Mouse (Mus musculus): ENCODE measurements around the gene Dctn1. TPM values are rescaled to one million over a fixed set of nuclear protein-coding genes. Genes with fewer than 3 reads are reported as not detected.
A peak's percentile ranks its signal among the peaks of the same experiment; 100 is the strongest.

The Dctn1 gene
- 76.9 and 78.1 TPM in 2 replicates for polyA plus RNA-seq (2015; fragmentation: Nextera tagmentation; extraction: Ambion mirVana)

DNA sequence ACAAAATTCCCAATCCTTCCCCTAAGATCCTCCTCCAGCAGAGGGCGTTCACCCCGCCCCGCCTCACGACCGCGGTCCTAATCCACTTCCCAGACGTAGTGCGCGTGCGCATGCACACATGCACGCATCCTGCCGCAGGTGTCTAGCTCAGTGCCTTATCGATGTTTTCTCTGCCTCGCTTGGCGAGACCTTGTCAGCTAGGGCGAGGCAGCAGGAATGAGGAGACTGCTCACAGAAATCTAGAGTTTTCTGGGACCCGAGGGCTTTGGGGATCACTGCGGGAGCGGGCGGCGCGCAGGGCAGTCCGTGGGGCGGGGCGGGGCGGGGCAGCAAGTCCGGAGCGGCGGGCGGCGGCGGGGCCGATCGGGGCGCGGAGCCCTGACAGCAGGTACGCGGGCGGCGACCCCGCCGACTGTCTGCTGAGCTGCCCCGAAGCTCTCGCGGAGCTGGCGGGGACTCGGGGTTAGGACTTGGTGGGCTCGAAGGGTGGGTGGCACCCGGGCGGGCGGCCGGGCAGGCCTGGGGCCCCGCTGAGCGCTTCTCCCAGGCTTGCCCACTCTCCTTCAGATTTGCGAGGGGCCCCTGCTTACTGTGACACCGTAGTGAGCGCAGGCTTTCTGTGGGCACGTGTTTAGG, at the start of gene Dctn1:
Gene Dctn1, plus strand, starts transcription at position 314 of the 636 bp plus-strand sequence.
- Histone ChIP-seq H3K36me3 (ENCODE audit: control insufficient read depth, insufficient read depth) (no peaks in the 10 kb centered on the region), H3K4me2 (ENCODE audit: low read depth, low read length) (peak within 1 kb of the TSS; percentile 85), H3K9ac (ENCODE audit: low read length) (peak within 1 kb of the TSS; percentile 83), H3K4me3 (ENCODE audit: low read length) (peak within 1 kb of the TSS; percentile 79), H3K27me3 (ENCODE audit: control insufficient read depth, insufficient read depth, low read length) (peaks cover 18% of the 10 kb centered on the region), H3K9me3 (replicated peaks; ENCODE audit: control insufficient read depth, low read length) (no peaks in the 10 kb centered on the region), H3K4me1 (ENCODE audit: control insufficient read depth, insufficient read depth, low read length) (peaks cover 24% of the 10 kb centered on the region), H3K27ac (ENCODE audit: low read length) (peak within 1 kb of the TSS; percentile 65)
- under 1% methylated on average over 56 of the region's 58 CpGs for WGBS
- peak; percentile 82 for ATAC-seq (replicated peaks; ENCODE audit: extremely low read depth, insufficient read depth, low FRiP score)

DNA sequence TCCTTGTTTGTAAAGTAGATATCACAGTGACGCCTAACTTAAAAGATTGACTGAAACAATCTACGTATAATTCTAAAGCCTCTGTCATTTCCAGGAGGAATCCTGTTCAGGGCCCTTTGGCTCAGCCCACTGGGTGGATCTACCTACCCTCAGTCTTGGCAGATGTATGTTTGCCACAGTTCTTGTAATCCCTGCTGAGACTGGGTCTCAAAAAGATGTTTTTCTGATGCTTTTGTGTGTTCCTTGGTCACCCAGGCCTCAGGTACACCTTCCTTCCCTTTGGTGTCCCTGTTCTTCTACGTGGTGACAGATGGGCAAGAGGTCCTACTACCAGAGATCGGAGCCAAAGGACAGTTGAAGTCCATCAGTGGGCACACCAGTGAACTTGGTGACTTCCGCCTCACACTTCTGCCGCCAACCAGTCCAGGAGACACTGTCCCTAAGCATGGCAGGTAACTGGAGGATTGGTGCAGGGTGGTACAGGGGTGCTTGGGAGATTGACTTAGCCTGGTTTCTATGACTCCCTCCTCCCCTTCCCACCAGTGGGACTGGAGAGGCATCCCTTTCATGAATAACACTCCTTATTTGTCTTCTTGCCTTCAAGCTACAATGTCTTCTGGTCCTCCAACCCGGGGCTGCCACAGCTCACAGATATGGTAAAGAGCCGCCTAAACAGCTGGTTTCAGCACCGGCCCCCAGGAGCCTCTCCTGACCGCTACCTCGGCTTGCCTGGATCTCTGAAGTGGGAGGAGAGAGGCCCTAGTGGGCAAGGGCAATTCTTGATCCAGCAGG, 49.2 kb upstream of the Dctn1 start:
- Histone ChIP-seq H3K4me2 (ENCODE audit: low read depth, low read length) (peak overlapping the region; percentile 99), H3K4me3 (ENCODE audit: low read length) (peak overlapping the region; percentile 87), H3K9me3 (replicated peaks; ENCODE audit: control insufficient read depth, low read length) (no peaks in the 10 kb centered on the region), H3K36me3 (ENCODE audit: control insufficient read depth, insufficient read depth) (peaks cover 12% of the 10 kb centered on the region), H3K4me1 (ENCODE audit: control insufficient read depth, insufficient read depth, low read length) (peaks cover 36% of the 10 kb centered on the region), H3K27me3 (ENCODE audit: control insufficient read depth, insufficient read depth, low read length) (no peaks in the 10 kb centered on the region), H3K9ac (ENCODE audit: low read length) (peak overlapping the region; percentile 90), H3K27ac (ENCODE audit: low read length) (no peak overlapping the region)
- 70% methylated on average over 11 of the region's 11 CpGs for WGBS
- ATAC-seq (replicated peaks; ENCODE audit: extremely low read depth, insufficient read depth, low FRiP score): no peak

DNA sequence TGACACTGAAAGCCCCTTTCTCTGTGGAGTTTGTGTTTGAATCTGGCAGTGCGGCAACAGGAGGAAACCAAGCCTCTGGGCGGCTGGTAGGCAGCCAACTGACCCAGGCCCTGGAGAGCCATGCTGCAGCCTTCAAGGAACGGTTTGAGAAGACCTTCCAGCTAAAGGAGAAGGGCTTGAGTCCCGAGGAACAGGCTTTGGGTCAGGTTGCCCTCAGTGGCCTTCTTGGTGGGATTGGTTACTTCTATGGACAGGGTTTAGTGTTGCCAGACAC, 48.6 kb upstream of the Dctn1 start:
- H3K27ac ChIP-seq (ENCODE audit: low read length): no peak overlapping the region
- H3K36me3 ChIP-seq (ENCODE audit: control insufficient read depth, insufficient read depth): peaks cover 12% of the 10 kb centered on the region
- 76% methylated on average over 4 of the region's 4 CpGs for WGBS
- no peak for ATAC-seq (replicated peaks; ENCODE audit: extremely low read depth, insufficient read depth, low FRiP score)
- H3K4me3 ChIP-seq (ENCODE audit: low read length): no peak overlapping the region
- H3K4me1 ChIP-seq (ENCODE audit: control insufficient read depth, insufficient read depth, low read length): peaks cover 33% of the 10 kb centered on the region
- H3K27me3 ChIP-seq (ENCODE audit: control insufficient read depth, insufficient read depth, low read length): no peaks in the 10 kb centered on the region
- H3K4me2 ChIP-seq (ENCODE audit: low read depth, low read length): no peak overlapping the region
- no peak overlapping the region; the same call in 1 of the 2 replicates for H3K9ac ChIP-seq (ENCODE audit: low read length)
- no peaks in the 10 kb centered on the region for H3K9me3 ChIP-seq (replicated peaks; ENCODE audit: control insufficient read depth, low read length)

DNA sequence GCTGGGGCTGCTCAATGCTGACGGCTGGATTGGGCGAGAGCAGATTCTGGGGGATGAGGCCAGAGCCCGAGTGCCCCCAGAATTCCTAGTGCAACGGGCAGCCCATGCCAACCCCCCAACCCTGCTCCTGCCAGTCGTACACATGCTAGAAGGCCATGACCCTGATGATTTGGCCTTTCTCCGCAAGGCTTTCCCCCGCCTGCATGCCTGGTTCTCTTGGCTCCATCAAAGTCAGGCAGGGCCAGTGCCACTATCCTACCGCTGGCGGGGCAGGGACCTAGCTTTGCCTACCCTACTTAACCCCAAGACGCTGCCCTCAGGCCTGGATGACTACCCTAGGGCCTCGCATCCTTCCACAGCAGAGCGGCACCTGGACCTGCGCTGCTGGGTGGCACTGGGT, 48.1 kb upstream of the Dctn1 start:
- peaks cover 12% of the 10 kb centered on the region for H3K36me3 ChIP-seq (ENCODE audit: control insufficient read depth, insufficient read depth)
- no peaks in the 10 kb centered on the region for H3K9me3 ChIP-seq (replicated peaks; ENCODE audit: control insufficient read depth, low read length)
- no peak overlapping the region for H3K4me3 ChIP-seq (ENCODE audit: low read length)
- no peak overlapping the region for H3K9ac ChIP-seq (ENCODE audit: low read length)
- H3K4me2 ChIP-seq (ENCODE audit: low read depth, low read length): no peak overlapping the region
- no peaks in the 10 kb centered on the region for H3K27me3 ChIP-seq (ENCODE audit: control insufficient read depth, insufficient read depth, low read length)
- 91% methylated on average over 13 of the region's 13 CpGs for WGBS
- H3K27ac ChIP-seq (ENCODE audit: low read length): no peak overlapping the region
- ATAC-seq (replicated peaks; ENCODE audit: extremely low read depth, insufficient read depth, low FRiP score): no peak
- peaks cover 36% of the 10 kb centered on the region for H3K4me1 ChIP-seq (ENCODE audit: control insufficient read depth, insufficient read depth, low read length)

DNA sequence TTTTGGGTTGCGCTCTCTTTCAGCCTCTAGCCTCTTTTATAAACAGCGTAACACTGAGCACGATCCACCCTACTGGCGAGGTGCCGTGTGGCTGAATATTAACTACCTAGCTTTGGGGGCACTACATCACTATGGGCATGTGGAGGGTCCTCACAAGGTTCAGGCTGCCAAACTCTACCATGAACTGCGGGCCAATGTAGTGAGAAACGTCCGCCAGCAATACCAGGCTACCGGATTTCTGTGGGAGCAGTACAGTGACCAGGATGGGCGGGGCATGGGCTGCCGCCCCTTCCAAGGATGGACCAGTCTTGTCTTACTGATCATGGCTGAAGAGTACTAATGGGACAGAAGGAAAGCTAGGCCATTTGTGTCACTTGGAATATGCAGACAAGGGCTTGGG, 47.4 kb upstream of the Dctn1 start:
- WGBS: 86% methylated on average over 11 of the region's 11 CpGs
- H3K4me3 ChIP-seq (ENCODE audit: low read length): no peak overlapping the region
- no peak for ATAC-seq (replicated peaks; ENCODE audit: extremely low read depth, insufficient read depth, low FRiP score)
- no peak overlapping the region for H3K9ac ChIP-seq (ENCODE audit: low read length)
- H3K4me1 ChIP-seq (ENCODE audit: control insufficient read depth, insufficient read depth, low read length): peaks cover 40% of the 10 kb centered on the region
- H3K4me2 ChIP-seq (ENCODE audit: low read depth, low read length): no peak overlapping the region
- H3K36me3 ChIP-seq (ENCODE audit: control insufficient read depth, insufficient read depth): peaks cover 12% of the 10 kb centered on the region
- no peaks in the 10 kb centered on the region for H3K27me3 ChIP-seq (ENCODE audit: control insufficient read depth, insufficient read depth, low read length)
- H3K27ac ChIP-seq (ENCODE audit: low read length): no peak overlapping the region
- H3K9me3 ChIP-seq (replicated peaks; ENCODE audit: control insufficient read depth, low read length): no peaks in the 10 kb centered on the region

DNA sequence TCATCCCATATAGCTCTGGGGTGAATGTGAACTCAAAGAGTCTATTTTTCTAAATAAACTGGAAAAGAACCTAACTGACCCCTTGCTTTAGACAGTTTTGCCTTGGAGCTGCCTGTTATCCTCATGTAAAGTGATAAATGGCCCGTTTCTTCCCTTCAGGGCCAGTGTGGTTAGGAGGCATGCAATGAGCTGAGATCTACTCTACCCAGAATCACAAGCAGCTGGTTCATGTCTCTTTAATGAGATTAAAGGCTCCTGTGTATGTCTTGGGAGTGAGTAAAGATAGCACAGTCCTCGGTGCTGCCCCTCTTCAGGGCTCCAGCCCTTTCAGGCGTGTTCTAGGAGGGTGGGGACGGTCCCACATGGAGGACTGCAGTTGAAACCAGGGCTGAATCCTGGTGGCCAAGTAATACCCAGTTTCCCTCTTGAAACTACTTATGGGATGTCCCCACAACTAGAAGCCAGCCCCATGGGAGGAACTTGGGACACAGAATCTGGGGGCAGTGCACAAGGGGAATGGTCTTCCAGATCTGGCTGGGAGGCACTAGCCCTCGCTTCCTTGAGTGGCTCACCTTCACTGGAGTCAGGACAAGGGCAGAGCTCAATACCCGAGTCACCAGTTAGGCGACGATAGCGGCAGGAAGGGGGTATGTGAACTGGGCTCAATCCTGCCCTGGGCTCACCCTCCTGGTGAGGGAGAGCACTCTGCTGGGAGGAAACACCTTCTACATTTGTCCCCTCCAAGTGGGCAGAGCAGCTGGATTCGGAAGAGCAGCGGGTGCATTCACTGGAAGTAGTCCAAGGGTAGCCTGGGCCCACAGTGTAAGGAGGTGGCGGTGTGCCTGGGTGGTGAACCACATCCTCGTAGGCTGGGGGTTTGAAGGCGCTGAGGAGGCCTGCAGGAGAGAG, 46.6 kb upstream of the Dctn1 start:
- Histone ChIP-seq H3K4me3 (ENCODE audit: low read length) (no peak overlapping the region), H3K27me3 (ENCODE audit: control insufficient read depth, insufficient read depth, low read length) (no peaks in the 10 kb centered on the region), H3K27ac (ENCODE audit: low read length) (no peak overlapping the region), H3K9me3 (replicated peaks; ENCODE audit: control insufficient read depth, low read length) (no peaks in the 10 kb centered on the region), H3K9ac (ENCODE audit: low read length) (no peak overlapping the region), H3K4me2 (ENCODE audit: low read depth, low read length) (no peak overlapping the region), H3K36me3 (ENCODE audit: control insufficient read depth, insufficient read depth) (peaks cover 12% of the 10 kb centered on the region), H3K4me1 (ENCODE audit: control insufficient read depth, insufficient read depth, low read length) (peaks cover 43% of the 10 kb centered on the region)
- 74% methylated on average over 14 of the region's 14 CpGs for WGBS
- ATAC-seq (replicated peaks; ENCODE audit: extremely low read depth, insufficient read depth, low FRiP score): no peak

DNA sequence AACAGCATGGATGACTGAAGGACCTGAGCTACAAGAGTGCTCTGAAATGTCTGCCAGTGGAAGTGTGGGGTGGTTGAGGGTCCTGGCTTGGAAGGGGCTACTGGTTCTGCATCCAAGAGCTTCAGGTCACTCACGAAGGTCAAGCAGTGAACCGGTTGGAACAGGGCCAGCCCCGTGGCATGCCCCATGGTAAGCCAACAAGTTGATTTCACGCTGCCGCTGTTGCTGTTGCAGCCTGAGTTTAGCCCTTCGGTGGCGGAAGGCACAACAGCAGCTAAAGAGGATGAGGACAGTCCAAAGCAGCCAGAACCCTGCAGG, 46.0 kb upstream of the Dctn1 start:
- no peak overlapping the region for H3K27ac ChIP-seq (ENCODE audit: low read length)
- H3K4me2 ChIP-seq (ENCODE audit: low read depth, low read length): no peak overlapping the region
- peaks cover 43% of the 10 kb centered on the region for H3K4me1 ChIP-seq (ENCODE audit: control insufficient read depth, insufficient read depth, low read length)
- no peak for ATAC-seq (replicated peaks; ENCODE audit: extremely low read depth, insufficient read depth, low FRiP score)
- no peak overlapping the region for H3K4me3 ChIP-seq (ENCODE audit: low read length)
- no peaks in the 10 kb centered on the region for H3K27me3 ChIP-seq (ENCODE audit: control insufficient read depth, insufficient read depth, low read length)
- no peaks in the 10 kb centered on the region for H3K9me3 ChIP-seq (replicated peaks; ENCODE audit: control insufficient read depth, low read length)
- H3K36me3 ChIP-seq (ENCODE audit: control insufficient read depth, insufficient read depth): peaks cover 12% of the 10 kb centered on the region
- 70% methylated on average over 7 of the region's 7 CpGs for WGBS
- H3K9ac ChIP-seq (ENCODE audit: low read length): peak overlapping the region; percentile 26; the same call in 1 of the 2 replicates

DNA sequence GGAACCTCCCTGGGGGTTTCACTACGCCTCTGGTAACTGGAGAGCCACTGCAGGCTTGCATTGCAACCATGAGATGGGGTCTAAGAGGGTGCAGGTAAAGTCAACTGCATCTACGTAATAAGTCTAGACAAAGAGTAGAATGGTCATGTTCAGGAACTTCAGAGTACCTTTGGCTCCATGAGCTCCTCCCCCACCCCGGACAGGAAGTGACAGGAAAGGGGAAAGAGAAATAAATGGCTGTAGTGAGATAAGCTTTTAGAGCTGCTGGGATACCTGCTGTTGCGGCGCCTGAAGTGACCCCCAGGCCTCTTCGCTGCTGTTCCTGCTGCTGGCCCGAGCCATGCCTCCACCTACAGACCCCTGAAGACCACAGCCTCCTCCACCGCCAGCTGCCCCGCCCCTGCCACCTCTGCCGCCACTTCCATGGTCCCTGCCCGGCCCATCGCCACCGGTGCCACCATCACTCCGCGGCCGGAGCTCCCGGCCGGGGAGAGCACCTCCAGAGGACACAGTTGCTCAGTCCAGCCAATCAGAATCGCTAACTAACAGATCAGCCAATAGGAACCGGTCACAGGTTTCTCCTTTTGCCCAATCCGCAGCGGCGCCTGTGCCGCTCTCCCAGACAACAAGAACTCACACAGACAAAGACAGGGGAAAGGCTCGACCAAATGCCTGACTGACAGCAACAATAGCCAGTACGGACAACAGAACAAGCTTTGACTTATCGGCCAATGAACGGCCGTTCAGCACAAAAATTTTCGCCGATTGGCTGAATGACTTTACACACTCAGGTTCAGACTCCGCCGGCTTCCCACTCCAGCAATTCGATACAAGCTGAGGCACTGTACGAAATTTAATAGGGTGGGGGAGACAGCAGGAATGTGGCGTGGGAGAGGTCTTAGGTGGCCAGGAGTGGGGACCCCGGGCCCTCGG, 44.5 kb upstream of the Dctn1 start, which contains the start of gene Wbp1:
Gene Wbp1, minus strand, starts transcription at position 630 of the 933 bp plus-strand sequence.
- under 1% methylated on average over 37 of the region's 38 CpGs for WGBS
- Histone ChIP-seq H3K9ac (ENCODE audit: low read length) (peak within 1 kb of the TSS; percentile 89), H3K9me3 (replicated peaks; ENCODE audit: control insufficient read depth, low read length) (no peaks in the 10 kb centered on the region), H3K4me1 (ENCODE audit: control insufficient read depth, insufficient read depth, low read length) (peaks cover 37% of the 10 kb centered on the region), H3K4me3 (ENCODE audit: low read length) (peak within 1 kb of the TSS; percentile 83), H3K4me2 (ENCODE audit: low read depth, low read length) (peak within 1 kb of the TSS; percentile 94), H3K27me3 (ENCODE audit: control insufficient read depth, insufficient read depth, low read length) (no peaks in the 10 kb centered on the region), H3K36me3 (ENCODE audit: control insufficient read depth, insufficient read depth) (peaks cover 12% of the 10 kb centered on the region), H3K27ac (ENCODE audit: low read length) (peak within 1 kb of the TSS; percentile 93)
- peak; percentile 94 for ATAC-seq (replicated peaks; ENCODE audit: extremely low read depth, insufficient read depth, low FRiP score)
